Mouse (Mus musculus): Measurements from ENCODE around the gene Lgals3bp. TPM values are rescaled to one million over a fixed set of nuclear protein-coding genes. Genes with fewer than 3 reads are reported as not detected.

The Lgals3bp gene
- polyA plus RNA-seq, 1 experiment from 2014 or later = 39.0 TPM

DNA sequence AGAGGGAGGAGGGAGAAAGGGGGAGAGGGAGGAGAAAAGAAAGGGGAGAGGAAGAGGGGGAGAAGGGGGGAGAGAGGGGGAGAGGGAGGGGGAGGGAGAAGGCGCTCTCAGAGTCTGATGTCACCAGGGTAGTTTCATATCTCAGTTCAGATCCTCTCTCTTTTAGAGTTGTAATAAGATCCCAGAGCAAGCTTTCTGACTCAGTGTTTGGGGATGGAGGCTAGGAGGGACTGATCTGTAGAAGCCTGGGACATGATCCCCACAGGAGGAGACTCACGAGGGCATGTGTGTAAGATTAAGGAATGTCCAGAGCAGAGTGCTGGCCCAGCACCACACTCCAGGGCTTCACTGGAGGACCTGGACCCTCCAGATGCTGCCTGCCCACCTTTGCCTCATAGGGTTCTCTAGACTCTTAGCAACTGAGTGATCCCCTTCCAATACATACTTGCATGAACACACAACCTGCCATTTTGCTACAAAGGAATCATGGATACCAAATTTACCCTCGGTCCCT is 25.4 kb upstream of the Lgals3bp start:
- Histone ChIP-seq H3K4me1 (ENCODE audit: control insufficient read depth, insufficient read depth, low read length) (peaks cover 45% of the 10 kb centered on the region), H3K4me2 (replicated peaks; ENCODE audit: low read depth, low read length) (peak overlapping the region; percentile 53), H3K9me3 (ENCODE audit: control insufficient read depth, low read depth, low read length) (no peaks in the 10 kb centered on the region), H3K4me3 (ENCODE audit: low read depth, low read length) (peak overlapping the region; percentile 38), H3K27ac (ENCODE audit: low read length) (peak overlapping the region; percentile 85), H3K27me3 (ENCODE audit: control insufficient read depth, insufficient read depth, low read length) (no peaks in the 10 kb centered on the region), H3K9ac (replicated peaks; ENCODE audit: low read depth, low read length) (no peak overlapping the region), H3K36me3 (ENCODE audit: control insufficient read depth, insufficient read depth, low read length) (no peaks in the 10 kb centered on the region)
- 27% methylated on average over 3 of the region's 3 CpGs for WGBS
- ATAC-seq (ENCODE audit: insufficient number of reproducible peaks, insufficient read depth, low FRiP score, low read depth) = no peak

DNA sequence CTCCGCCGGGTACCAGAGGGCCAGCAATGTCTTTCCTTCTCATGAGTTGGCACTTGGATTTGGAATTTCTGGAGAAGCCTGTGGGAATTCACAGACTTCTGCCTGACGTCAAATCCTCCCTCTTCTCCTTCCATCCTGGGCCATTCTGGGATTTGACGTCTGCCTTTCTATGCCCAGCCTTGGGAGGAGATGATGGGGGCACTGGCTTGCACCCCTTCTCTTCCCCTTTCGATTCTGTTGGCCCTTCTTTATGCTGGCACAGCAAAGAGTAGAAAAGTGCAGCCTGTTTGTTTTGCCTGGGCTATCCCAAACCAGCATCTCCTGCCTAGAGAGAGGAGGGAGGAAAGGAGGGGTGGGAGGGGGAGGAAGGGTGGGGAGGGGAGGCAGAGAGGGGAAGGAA is 24.9 kb upstream of the Lgals3bp start:
- Histone ChIP-seq H3K27ac (ENCODE audit: low read length) (no peak overlapping the region), H3K9me3 (ENCODE audit: control insufficient read depth, low read depth, low read length) (no peaks in the 10 kb centered on the region), H3K36me3 (ENCODE audit: control insufficient read depth, insufficient read depth, low read length) (no peaks in the 10 kb centered on the region), H3K4me1 (ENCODE audit: control insufficient read depth, insufficient read depth, low read length) (peaks cover 41% of the 10 kb centered on the region), H3K4me2 (replicated peaks; ENCODE audit: low read depth, low read length) (no peak overlapping the region), H3K9ac (replicated peaks; ENCODE audit: low read depth, low read length) (no peak overlapping the region), H3K4me3 (ENCODE audit: low read depth, low read length) (no peak overlapping the region), H3K27me3 (ENCODE audit: control insufficient read depth, insufficient read depth, low read length) (no peaks in the 10 kb centered on the region)
- no peak for ATAC-seq (ENCODE audit: insufficient number of reproducible peaks, insufficient read depth, low FRiP score, low read depth)
- WGBS = 75% methylated on average over 5 of the region's 5 CpGs

DNA sequence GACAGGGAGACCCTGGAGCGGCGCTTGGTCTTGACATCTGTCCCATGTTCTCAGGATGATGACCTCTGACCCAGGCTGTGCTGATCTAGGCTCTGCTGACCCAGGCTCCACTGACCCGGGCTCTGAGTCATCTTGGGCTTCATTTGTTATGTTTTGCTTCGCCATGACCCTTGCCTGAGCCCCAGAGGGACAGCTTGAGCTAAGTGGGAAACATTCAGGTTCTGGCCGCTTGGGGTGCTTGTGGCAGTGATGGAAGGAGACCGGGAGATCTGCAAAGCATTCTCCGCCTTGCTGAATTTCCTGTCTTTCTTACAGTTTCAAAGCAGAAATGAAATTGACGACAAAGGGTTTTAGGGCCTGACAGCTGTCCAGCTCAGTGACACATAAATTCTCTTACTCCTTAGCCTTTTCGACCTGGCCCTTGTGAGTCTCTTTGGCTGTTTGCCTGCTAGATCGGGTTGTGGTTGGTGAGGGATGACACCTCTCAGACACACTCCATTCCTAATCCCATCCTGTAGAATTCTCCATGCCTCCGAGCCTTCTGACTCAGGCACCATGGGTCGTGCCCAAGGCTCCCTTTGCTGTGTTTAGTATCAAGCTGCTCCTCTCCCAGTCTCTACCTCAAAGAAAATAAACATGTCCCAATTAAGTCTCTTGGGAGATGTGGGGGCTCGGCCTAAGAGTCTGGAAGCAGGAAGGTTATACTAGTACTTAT is 22.9 kb upstream of the Lgals3bp start:
- H3K4me1 ChIP-seq (ENCODE audit: control insufficient read depth, insufficient read depth, low read length) = peaks cover 27% of the 10 kb centered on the region
- no peaks in the 10 kb centered on the region for H3K27me3 ChIP-seq (ENCODE audit: control insufficient read depth, insufficient read depth, low read length)
- ATAC-seq (ENCODE audit: insufficient number of reproducible peaks, insufficient read depth, low FRiP score, low read depth) = no peak
- WGBS = 42% methylated on average over 13 of the region's 13 CpGs
- no peak overlapping the region for H3K4me3 ChIP-seq (ENCODE audit: low read depth, low read length)
- H3K36me3 ChIP-seq (ENCODE audit: control insufficient read depth, insufficient read depth, low read length) = no peaks in the 10 kb centered on the region
- no peak overlapping the region for H3K27ac ChIP-seq (ENCODE audit: low read length)
- H3K9me3 ChIP-seq (ENCODE audit: control insufficient read depth, low read depth, low read length) = no peaks in the 10 kb centered on the region
- no peak overlapping the region for H3K9ac ChIP-seq (replicated peaks; ENCODE audit: low read depth, low read length)
- no peak overlapping the region for H3K4me2 ChIP-seq (replicated peaks; ENCODE audit: low read depth, low read length)

DNA sequence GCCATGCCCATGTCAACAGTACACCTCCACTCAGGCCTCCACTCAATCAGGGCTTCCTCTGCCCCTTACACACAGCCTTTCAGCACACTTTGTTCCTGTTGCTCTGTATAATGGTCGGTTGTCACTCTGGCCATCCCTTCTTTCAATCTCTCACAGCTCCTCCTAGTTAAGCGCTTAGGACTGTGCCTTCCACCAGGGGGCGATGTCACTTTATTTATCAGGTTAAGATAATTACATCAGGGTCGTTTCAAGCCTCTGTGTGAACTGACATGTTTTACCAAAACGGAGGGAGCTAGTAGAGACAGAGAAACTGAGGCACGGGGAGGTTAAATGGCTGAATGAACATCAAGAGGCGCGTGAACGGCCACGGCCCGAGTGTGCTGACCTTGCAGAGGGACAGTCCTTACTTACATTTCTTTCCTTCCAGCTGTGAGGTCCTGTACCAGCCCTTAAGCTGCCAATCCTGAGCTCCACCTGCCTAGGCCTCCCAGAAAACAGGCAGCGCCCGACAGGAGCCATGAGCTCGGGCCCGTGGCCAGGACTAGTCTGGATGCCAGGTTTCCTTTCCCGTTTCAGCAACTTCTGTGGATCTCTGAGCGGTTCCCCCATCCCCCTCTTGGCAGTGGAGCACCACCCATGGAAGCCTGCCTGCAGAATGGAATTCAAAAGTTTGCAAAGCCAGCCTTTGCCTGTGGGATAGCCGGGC is 21.5 kb upstream of the Lgals3bp start:
- peak overlapping the region; percentile 40 for H3K4me2 ChIP-seq (replicated peaks; ENCODE audit: low read depth, low read length)
- no peak for ATAC-seq (ENCODE audit: insufficient number of reproducible peaks, insufficient read depth, low FRiP score, low read depth)
- WGBS = 7% methylated on average over 18 of the region's 18 CpGs
- H3K9ac ChIP-seq (replicated peaks; ENCODE audit: low read depth, low read length) = no peak overlapping the region; the same call in 1 of the 2 replicates
- H3K4me3 ChIP-seq (ENCODE audit: low read depth, low read length) = no peak overlapping the region; the same call in 1 of the 2 replicates
- no peaks in the 10 kb centered on the region for H3K9me3 ChIP-seq (ENCODE audit: control insufficient read depth, low read depth, low read length)
- peak overlapping the region; percentile 41; the same call in 1 of the 2 replicates for H3K27ac ChIP-seq (ENCODE audit: low read length)
- no peaks in the 10 kb centered on the region for H3K27me3 ChIP-seq (ENCODE audit: control insufficient read depth, insufficient read depth, low read length)
- H3K36me3 ChIP-seq (ENCODE audit: control insufficient read depth, insufficient read depth, low read length) = no peaks in the 10 kb centered on the region
- peaks cover 18% of the 10 kb centered on the region for H3K4me1 ChIP-seq (ENCODE audit: control insufficient read depth, insufficient read depth, low read length)

DNA sequence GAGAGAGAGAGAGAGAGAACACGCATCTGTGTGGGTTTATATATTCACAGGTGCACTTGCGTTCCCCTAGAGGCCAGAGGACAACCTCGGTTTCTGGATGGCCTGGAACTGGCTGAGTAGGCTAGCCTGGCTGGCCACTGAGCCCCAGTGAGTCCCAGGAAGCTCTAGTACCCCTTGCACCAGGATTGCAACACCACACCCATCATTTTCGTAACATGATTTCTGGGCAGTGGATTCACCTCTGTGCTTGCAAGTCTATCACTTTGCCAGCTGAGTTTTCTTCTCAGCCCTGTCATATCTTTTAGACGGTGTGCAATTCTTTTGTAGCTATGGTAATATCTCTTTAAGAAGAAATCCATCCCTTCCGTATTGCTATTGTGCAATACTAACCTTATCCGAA is 18.4 kb upstream of the Lgals3bp start:
- no peak overlapping the region for H3K27ac ChIP-seq (ENCODE audit: low read length)
- H3K9ac ChIP-seq (replicated peaks; ENCODE audit: low read depth, low read length) = no peak overlapping the region
- H3K27me3 ChIP-seq (ENCODE audit: control insufficient read depth, insufficient read depth, low read length) = no peaks in the 10 kb centered on the region
- H3K36me3 ChIP-seq (ENCODE audit: control insufficient read depth, insufficient read depth, low read length) = peaks cover 8% of the 10 kb centered on the region
- WGBS = 69% methylated on average over 7 of the region's 7 CpGs
- H3K4me1 ChIP-seq (ENCODE audit: control insufficient read depth, insufficient read depth, low read length) = peaks cover 19% of the 10 kb centered on the region
- no peak overlapping the region for H3K4me2 ChIP-seq (replicated peaks; ENCODE audit: low read depth, low read length)
- no peaks in the 10 kb centered on the region for H3K9me3 ChIP-seq (ENCODE audit: control insufficient read depth, low read depth, low read length)
- no peak for ATAC-seq (ENCODE audit: insufficient number of reproducible peaks, insufficient read depth, low FRiP score, low read depth)
- no peak overlapping the region for H3K4me3 ChIP-seq (ENCODE audit: low read depth, low read length)

DNA sequence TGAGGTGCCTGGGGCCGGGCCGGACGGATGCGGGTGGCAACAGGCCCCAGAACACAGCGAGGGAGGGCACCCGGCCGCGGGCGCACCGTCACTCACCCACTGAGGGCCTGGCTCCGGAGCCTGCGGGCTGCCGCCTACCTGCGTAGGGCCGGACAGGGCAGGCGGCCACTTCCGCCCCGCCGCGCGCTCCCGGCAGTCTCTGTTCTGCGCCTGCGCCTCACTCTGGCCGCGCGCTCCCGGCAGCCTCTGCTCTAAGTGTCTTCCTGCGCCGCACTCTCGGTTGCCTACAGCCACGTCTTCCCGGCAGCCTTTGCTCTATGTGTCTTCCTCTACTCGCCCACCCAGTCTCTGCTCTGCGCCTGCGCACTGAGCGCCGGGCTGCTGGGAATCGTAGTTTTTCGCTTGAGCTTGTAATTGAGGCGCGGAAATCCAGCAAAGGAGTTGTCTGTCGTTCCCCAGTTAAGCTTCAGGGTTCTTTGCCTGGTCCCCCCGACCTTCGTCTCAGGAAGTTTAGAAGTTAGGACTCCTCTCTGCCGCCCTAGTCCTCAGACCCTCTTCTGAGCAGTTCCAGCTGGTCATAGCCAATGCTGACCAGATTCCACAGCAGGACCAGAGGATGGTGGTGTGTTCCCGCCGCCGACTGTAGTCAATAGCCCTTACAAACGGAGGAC is 17.1 kb upstream of the Lgals3bp start, which contains the start of gene Cant1:
Cant1 (minus strand) TSS at position 253 of the 671 bp plus-strand sequence.
- ATAC-seq (ENCODE audit: insufficient number of reproducible peaks, insufficient read depth, low FRiP score, low read depth) = peak; percentile 96
- Histone ChIP-seq H3K27me3 (ENCODE audit: control insufficient read depth, insufficient read depth, low read length) (no peaks in the 10 kb centered on the region), H3K4me1 (ENCODE audit: control insufficient read depth, insufficient read depth, low read length) (peaks cover 14% of the 10 kb centered on the region), H3K9me3 (ENCODE audit: control insufficient read depth, low read depth, low read length) (no peaks in the 10 kb centered on the region), H3K36me3 (ENCODE audit: control insufficient read depth, insufficient read depth, low read length) (peaks cover 18% of the 10 kb centered on the region), H3K27ac (ENCODE audit: low read length) (peak within 1 kb of the TSS; percentile 71; the same call in 1 of the 2 replicates), H3K4me2 (replicated peaks; ENCODE audit: low read depth, low read length) (peak within 1 kb of the TSS; percentile 87), H3K4me3 (ENCODE audit: low read depth, low read length) (peak within 1 kb of the TSS; percentile 82), H3K9ac (replicated peaks; ENCODE audit: low read depth, low read length) (peak within 1 kb of the TSS; percentile 91)
- WGBS = under 1% methylated on average over 46 of the region's 50 CpGs

DNA sequence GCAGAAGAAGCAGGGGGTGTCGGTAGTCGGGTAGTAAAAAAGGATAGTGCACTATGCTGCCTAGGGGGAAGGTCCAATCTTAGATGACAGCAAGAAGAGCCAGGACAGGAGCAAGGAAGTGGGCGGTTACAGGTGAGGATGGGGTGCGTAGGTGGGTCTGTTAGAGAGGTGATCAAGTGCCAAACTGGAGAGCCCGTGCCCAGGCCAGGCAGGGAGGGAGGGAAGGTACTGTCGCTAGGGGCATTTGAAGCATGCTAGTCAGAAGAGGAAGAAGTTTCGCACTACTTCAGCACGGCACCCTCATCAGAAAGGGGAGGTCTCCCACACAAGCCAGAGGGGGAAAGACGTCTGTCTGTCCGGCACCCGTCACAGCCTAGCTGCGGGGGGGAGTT is 16.5 kb upstream of the Lgals3bp start:
- peak; percentile 7; the same call in 1 of the 2 replicates for ATAC-seq (ENCODE audit: insufficient number of reproducible peaks, insufficient read depth, low FRiP score, low read depth)
- Histone ChIP-seq H3K4me2 (replicated peaks; ENCODE audit: low read depth, low read length) (peak overlapping the region; percentile 87), H3K36me3 (ENCODE audit: control insufficient read depth, insufficient read depth, low read length) (peaks cover 19% of the 10 kb centered on the region), H3K27ac (ENCODE audit: low read length) (peak overlapping the region; percentile 71; the same call in 1 of the 2 replicates), H3K9ac (replicated peaks; ENCODE audit: low read depth, low read length) (peak overlapping the region; percentile 91), H3K4me1 (ENCODE audit: control insufficient read depth, insufficient read depth, low read length) (peaks cover 8% of the 10 kb centered on the region), H3K27me3 (ENCODE audit: control insufficient read depth, insufficient read depth, low read length) (no peaks in the 10 kb centered on the region), H3K9me3 (ENCODE audit: control insufficient read depth, low read depth, low read length) (no peaks in the 10 kb centered on the region), H3K4me3 (ENCODE audit: low read depth, low read length) (peak overlapping the region; percentile 82)
- WGBS = 6% methylated on average over 12 of the region's 12 CpGs

DNA sequence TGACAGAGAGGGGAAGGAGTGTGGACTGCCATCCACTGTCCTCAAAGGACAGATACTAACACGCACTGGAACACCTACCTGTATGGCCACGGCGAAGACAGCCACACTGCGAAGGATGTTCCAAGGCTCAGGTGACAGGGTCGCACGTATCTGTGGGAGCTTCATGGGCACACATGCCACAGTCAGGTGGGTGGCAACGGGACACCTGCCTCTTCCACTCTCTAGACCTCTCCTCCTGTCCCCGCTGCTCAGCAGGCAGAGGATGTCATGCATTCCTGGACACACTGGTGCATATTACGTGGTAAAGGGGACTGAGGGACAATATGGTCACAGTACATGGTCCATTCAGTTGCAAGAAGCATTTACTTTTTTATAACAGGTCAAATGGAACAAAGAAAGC is 15.6 kb upstream of the Lgals3bp start:
- Histone ChIP-seq H3K4me1 (ENCODE audit: control insufficient read depth, insufficient read depth, low read length) (peaks cover 8% of the 10 kb centered on the region), H3K9me3 (ENCODE audit: control insufficient read depth, low read depth, low read length) (no peaks in the 10 kb centered on the region), H3K4me2 (replicated peaks; ENCODE audit: low read depth, low read length) (peak overlapping the region; percentile 87), H3K27ac (ENCODE audit: low read length) (no peak overlapping the region), H3K36me3 (ENCODE audit: control insufficient read depth, insufficient read depth, low read length) (peaks cover 19% of the 10 kb centered on the region), H3K4me3 (ENCODE audit: low read depth, low read length) (peak overlapping the region; percentile 82; the same call in 1 of the 2 replicates), H3K27me3 (ENCODE audit: control insufficient read depth, insufficient read depth, low read length) (no peaks in the 10 kb centered on the region), H3K9ac (replicated peaks; ENCODE audit: low read depth, low read length) (0 out of 2 replicates have a peak overlapping the region, but pooled peaks have one; percentile 91)
- no peak for ATAC-seq (ENCODE audit: insufficient number of reproducible peaks, insufficient read depth, low FRiP score, low read depth)
- 92% methylated on average over 9 of the region's 9 CpGs for WGBS

Data from stomach, embryonic 14.5 days (tissue).